Mouse (Mus musculus) urinary bladder, adult 2 months (tissue): ENCODE results near the gene Glt8d1. TPM values are rescaled to one million over a fixed set of nuclear protein-coding genes. Genes with fewer than 3 reads are reported as not detected.
A peak's percentile ranks its signal among the peaks of the same experiment; 100 is the strongest.

Experiments used
- DNase-seq: peaks from one replicate; pipeline ENCODE4 v3.0.0; 2022; ENCODE audit warnings: low spot score
- polyA plus RNA-seq: library from polyadenylated mRNA; depleted of rRNA; stranded (reverse); fragments of >200 nt; gene quantifications from 2 replicates; pipeline ENCODE4 v1.2.3, GENCODE M21; 2012; rRNA removed

The Glt8d1 gene
- 84.7 and 102 TPM in 2 replicates for polyA plus RNA-seq

- DNase-seq: peak; percentile 91
Observed at GRCm38 (mm10) chr14:31001307-31002205, at the start of gene Glt8d1, which contains the start of gene Spcs1. TSS of gene Glt8d1 (plus strand) at chr14:31001400. TSS of gene Spcs1 (minus strand) at chr14:31001672.

GRCm38 (mm10) chr14:30958517-30958916 lies 42.7 kb upstream of the Glt8d1 start:
- no peak for DNase-seq

DNA sequence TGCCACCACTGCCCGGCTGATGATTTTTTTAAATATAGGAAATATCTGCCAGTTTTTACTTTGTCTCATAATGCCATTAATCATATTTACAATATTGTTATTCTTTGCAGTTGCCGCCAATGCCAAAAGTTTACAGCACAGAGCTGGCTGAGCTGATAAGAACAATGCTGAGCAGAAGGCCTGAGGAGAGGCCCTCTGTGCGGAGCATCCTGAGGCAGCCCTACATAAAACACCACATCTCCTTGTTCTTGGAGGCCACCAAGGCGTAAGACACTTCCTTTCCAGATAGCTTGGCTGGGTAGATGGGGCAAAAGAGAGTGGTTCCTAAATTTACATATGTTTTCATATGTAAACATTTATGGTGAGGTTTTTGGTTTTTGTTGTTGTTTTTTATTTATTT lies 42.2 kb upstream of the Glt8d1 start:
- DNase-seq: no peak

GRCm38 (mm10) chr14:30960366-30960765 lies 40.8 kb upstream of the Glt8d1 start:
- DNase-seq: no peak

DNA sequence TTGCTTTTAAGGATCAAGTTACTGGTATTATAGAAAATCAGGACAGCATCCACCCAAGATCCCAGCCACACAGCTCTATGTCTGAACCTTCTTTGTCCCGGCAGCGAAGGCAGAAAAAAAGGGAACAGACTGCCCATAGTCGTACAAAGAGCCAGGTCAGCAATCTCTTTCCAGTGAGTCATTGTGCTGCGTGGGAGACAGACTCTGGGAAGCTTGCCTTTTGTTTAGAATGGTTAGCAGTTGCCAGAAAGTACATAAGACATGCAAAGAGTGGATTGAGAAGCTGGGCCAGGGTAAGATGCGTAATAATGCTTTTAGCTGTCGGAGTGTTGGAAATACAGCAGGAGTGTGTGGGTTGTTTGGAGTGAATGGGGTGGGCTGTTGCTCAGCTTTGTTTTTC lies 27.0 kb upstream of the Glt8d1 start:
- DNase-seq: no peak

DNA sequence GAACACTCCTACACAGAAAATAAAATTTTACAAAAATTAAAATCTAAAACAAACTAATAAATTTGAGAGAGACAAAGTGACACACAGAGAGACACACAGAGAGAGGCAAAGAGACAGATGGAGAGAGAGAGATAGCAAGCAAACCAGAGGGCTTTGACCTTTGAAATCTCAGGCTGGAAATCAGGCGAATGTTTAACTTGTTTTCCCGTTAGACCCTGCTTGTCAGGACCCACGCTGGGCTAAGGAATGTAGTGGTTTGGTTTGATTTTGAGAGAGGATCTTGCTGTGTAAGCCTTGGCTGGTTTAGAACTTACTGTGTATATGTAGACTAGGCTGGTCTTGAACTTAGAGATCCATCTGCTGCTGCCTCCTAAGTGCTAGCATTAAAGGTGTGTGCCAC lies 25.0 kb upstream of the Glt8d1 start:
- no peak for DNase-seq

GRCm38 (mm10) chr14:30996417-30996816 lies 4.8 kb upstream of the Glt8d1 start:
- no peak for DNase-seq

- no peak for DNase-seq
Observed at GRCm38 (mm10) chr14:31000356-31000755, 844 bp upstream of the Glt8d1 start.

DNA sequence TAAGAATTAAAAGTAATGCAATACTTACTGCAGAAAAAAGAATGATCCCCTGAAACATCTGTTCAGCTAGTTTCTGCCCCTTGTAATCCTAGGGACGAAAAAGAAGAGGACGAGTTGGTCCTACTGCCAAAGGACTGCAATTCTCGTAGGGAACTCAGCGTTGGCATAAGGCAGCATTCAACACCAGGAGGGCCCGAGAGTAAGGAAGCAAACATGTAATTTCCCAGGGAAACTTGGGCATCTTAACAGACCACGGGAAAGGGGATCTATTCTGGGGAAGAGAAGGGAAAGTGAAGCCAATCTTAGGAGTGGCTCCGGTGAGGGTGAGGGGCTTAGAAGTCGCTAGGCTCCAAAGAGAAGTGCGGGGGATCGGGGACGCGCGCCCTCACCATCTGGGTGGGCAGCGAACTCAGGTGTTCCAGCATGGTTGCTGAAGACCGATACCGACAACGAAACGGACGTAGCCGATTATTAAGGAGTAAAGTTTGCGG lies 339 bp upstream of the Glt8d1 start:
- no peak for DNase-seq

DNA sequence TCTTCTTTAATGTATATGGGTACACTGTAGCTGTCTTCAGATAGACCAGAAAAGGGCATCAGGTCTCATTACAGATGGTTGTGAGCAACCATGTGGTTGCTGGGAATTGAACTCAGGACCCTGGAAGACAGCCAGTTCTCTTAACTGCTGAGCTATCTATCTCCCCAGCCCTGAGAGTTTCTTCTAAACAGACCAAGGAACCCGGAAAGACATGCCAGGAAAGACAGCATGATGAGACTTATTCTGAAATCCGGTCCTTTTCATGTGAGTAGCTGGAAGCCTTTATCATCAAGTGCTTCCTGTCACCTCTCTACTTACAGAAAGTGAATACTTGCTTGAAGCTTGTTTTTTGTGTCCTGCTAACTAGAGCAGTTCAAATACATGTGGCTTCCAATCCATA lies 3.3 kb downstream of the Glt8d1 start:
- no peak for DNase-seq

- no peak for DNase-seq
Observed at GRCm38 (mm10) chr14:31006779-31007178, 5.6 kb downstream of the Glt8d1 start.

DNA sequence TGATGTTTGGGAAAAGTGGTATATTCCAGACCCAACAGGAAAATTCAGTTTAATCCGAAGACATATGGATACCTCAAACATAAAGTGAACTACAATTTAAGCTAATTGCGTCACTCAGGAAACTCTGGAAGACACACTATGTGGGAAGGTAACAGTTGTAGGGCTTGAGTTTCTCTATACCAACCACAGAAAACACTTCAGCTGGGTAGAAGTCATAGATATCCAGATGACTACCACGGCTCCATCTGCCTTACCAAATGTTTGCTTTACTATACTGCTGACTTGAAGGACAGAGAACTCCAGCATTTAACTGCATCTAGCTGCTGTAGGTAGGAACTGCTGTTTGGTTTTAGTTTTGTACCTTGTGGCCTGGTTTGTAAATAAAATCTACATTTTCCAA lies 10.4 kb downstream of the Glt8d1 start:
- DNase-seq: no peak

DNA sequence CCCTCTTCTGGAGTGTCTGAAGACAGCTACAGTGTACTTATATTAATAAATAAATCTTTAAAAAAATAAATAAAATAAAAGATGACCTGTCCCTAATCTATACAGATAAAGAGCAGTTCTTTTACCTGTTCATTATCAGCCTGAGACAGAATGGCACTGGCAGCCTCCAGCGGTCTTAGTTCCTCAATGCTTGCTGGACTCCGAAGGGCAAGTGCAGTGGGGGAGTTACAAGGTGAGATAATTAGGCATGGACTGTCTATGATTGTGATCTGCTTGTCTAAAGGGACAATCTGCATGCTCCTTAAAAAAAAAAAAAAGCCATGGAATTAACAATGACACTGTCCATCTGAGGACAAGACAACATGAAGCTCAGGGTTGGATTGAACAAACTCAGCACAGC lies 12.7 kb downstream of the Glt8d1 start:
- no peak for DNase-seq

DNA sequence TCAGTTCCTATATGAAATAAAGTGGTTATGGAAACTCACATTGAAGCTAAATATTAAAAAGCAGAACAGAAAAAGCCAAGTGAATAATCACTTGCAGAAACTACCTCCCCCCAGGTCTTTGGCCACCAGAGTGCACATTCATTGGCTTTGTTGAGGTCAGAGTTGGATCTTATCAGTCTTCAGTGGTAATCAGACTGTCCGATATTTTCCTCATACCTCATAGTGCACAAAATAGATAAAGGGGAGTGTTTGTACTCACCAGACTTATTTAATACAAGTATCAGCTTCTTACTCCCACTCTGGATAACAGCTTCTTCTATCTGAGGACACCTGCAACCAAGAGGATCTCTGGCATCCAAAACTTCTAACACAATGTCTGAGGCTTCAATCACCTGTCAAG lies 14.9 kb downstream of the Glt8d1 start:
- DNase-seq: no peak

DNA sequence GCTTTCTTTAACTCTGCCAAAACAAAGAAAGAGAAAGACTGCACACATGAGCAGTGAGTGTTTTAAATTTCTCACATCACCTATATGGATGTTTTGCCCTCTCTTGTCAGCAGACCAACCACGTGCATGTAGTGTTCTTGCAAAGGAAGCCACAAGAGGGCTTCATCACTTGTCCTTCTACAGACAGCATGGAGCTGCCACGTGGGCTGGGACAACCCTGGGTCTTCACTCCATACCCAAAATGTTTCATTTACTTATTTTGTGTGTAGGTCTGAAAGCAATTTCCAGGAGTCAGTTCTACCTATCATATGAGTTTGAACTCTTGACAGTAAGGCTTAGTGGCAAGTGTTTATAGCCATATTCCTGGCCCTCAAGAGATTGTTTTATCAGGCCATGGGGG lies 16.7 kb downstream of the Glt8d1 start:
- DNase-seq: no peak

- DNase-seq: peak; percentile 97
Observed at GRCm38 (mm10) chr14:31018860-31019291, 17.7 kb downstream of the Glt8d1 start, which contains the start of the genes Pbrm1 and Gnl3. TSS of gene Pbrm1 (plus strand) at chr14:31019138. TSS of gene Gnl3 (minus strand) at chr14:31019152.

GRCm38 (mm10) chr14:31019331-31020205 lies 18.4 kb downstream of the Glt8d1 start:
- DNase-seq: no peak

GRCm38 (mm10) chr14:31022579-31022978 lies 21.4 kb downstream of the Glt8d1 start:
- no peak for DNase-seq

DNA sequence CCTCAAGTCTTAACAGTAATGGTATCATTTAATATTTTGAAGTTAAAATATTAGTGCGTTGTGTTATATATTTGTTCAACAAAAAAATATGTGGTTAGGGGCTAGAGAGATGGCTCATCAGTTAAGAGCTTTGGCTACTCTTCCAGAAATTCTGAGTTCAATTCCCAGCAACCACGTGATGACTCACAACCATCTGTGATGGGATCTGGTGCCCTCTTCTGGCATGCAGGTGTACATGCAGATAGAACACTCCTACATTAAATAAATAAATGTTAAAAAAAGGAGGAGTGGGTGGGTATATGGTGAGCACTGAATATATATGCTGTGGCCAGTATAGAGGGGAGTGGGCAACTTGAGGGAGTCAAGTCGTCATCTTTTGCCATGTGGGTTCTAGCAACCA lies 24.6 kb downstream of the Glt8d1 start:
- DNase-seq: no peak

- DNase-seq: no peak
Observed at GRCm38 (mm10) chr14:31045296-31045695, 44.1 kb downstream of the Glt8d1 start.

GRCm38 (mm10) chr14:31045817-31046216 lies 44.6 kb downstream of the Glt8d1 start:
- DNase-seq: no peak
